Mouse (Mus musculus) CH12.LX (cell line): ENCODE measurements at regions not wholly inside any gene's neighbourhood (a gene's known extent, or its start where the extent isn't known, plus 50 kb on each side); places are given as distances from the start of the nearest gene placed in this dataset.

Experiments used
- MXI1 ChIP-seq: IDR thresholded peaks from 2 replicates; pipeline ENCODE4 v1.6.1; 2011; ENCODE audit warnings: mild to moderate bottlenecking, low read depth, low read length, improper control_type of control experiment
- SMC3 ChIP-seq: IDR thresholded peaks from 2 replicates; pipeline ENCODE4 v1.6.1; 2011; ENCODE audit warnings: low read depth, low read length, improper control_type of control experiment
- UBTF ChIP-seq: IDR thresholded peaks from 2 replicates; pipeline ENCODE4 v1.6.1; 2012; ENCODE audit warnings: low read depth, mild to moderate bottlenecking, inconsistent platforms, low read length, improper control_type of control experiment, moderate library complexity
- ZMIZ1 ChIP-seq: IDR thresholded peaks from 2 replicates; pipeline ENCODE4 v1.6.1; 2012; ENCODE audit warnings: low read depth, mild to moderate bottlenecking, inconsistent platforms, low read length, improper control_type of control experiment

- no peak for TF ChIP-seq ZMIZ1
- no peak for TF ChIP-seq MXI1
- no peak for TF ChIP-seq SMC3
- TF ChIP-seq UBTF: no peak
Observed at GRCm38 (mm10) chr14:84157412-84157811, 286.0 kb upstream of the Pcdh17 start.
